Mouse (Mus musculus): ENCODE measurements around the gene Capn12.

DNA sequence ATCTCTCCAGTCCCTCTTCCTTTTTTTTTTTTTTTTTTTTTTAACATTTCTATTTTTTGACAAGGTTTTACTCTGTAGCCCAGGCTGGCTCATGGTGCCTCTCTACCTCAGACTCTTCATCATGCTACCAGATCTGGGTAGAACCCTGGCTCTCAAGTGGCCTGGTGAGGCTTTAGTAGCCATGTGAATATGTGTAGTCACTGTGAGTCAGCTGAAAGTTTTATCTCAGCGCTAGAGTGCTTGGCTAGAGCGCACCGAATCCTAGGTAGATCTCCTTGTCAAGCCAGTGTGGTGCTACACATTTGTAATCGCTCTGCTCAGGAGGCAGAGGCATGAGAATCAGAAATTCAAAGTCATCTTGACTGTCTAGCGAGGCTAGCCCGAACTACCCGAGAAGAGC, 4.1 kb upstream of the Capn12 start:
- TF ChIP-seq POLR2A (IDR thresholded peaks at IDR 0.05; ENCODE audit: control insufficient read depth, low read depth, low read length): no peak
- TF ChIP-seq CTCF (IDR thresholded peaks at IDR 0.05; ENCODE audit: control insufficient read depth, insufficient read depth, insufficient replicate concordance, low read depth, low read length): no peak

All from testis, adult 2 months (tissue).